Mouse (Mus musculus): ENCODE measurements around the gene Gm20604.

- TF ChIP-seq ZNF384 (IDR thresholded peaks at IDR 0.05; ENCODE audit: low read depth, low read length) (no peak), ZC3H11A (IDR thresholded peaks at IDR 0.05; ENCODE audit: borderline replicate concordance, low read depth, low read length) (no peak)
Measured at GRCm38 (mm10) chr12:102743589-102744574, 14.6 kb downstream of the Gm20604 start, which contains the start of the genes Moap1 and Tmem251.
